1 mouse cellular context compared by ENCODE assay signal in genomic region chr3:90514691-90515090, GRCm38 (mm10).
TF ChIP-seq lines count a peak whose summit lies in the region.

No protein-coding gene starts in this region.

TF ChIP-seq in CH12.LX, 34 proteins besides CTCF, POLR2A, EP300 and RAD21 (continued from another document):
- no peak for TF ChIP-seq USF2 (conservative IDR thresholded peaks at IDR 0.05; ENCODE audit: low read depth, low read length)
- TF ChIP-seq MAX (IDR thresholded peaks at IDR 0.05; ENCODE audit: low read length): peak; percentile 44; the same call in 1 of the 2 replicates
- TF ChIP-seq CHD1 (IDR thresholded peaks at IDR 0.05; ENCODE audit: low read depth, low read length): no peak
- TF ChIP-seq TCF12 (IDR thresholded peaks at IDR 0.05; ENCODE audit: low read depth, low read length): peak; percentile 67
- peak; percentile 41; the same call in 1 of the 2 replicates for TF ChIP-seq BHLHE40 (IDR thresholded peaks at IDR 0.05; ENCODE audit: low read depth, low read length)
- TF ChIP-seq PAX5 (IDR thresholded peaks at IDR 0.05; ENCODE audit: low read length): no peak
- no peak for TF ChIP-seq ZC3H11A (IDR thresholded peaks at IDR 0.05; ENCODE audit: low read depth, low read length)
- no peak for TF ChIP-seq SMC3 (IDR thresholded peaks at IDR 0.05; ENCODE audit: low read depth, low read length)
- TF ChIP-seq JUN (IDR thresholded peaks at IDR 0.05; ENCODE audit: insufficient read depth, low read depth, low read length): no peak
- TF ChIP-seq USF1 (IDR thresholded peaks at IDR 0.05; ENCODE audit: low read depth, low read length): no peak
- TF ChIP-seq MEF2A (IDR thresholded peaks at IDR 0.05; ENCODE audit: borderline replicate concordance, low read depth, low read length): no peak
- TF ChIP-seq MXI1 (IDR thresholded peaks at IDR 0.05; ENCODE audit: low read depth, low read length): peak; percentile 96
